Mouse (Mus musculus): ENCODE results near the gene Rhov. TPM values are rescaled to one million over a fixed set of nuclear protein-coding genes. Genes with fewer than 3 reads are reported as not detected.

Gene Rhov
- total RNA-seq, 2 experiments from 2014 or later = 0.16 TPM; not detected in 1

- no peak for DNase-seq (ENCODE audit: low spot score in 2 of 2)
Measured at GRCm38 (mm10) chr2:119292852-119293251, 21.8 kb upstream of the Rhov start.

GRCm38 (mm10) chr2:119292281-119292680 lies 21.2 kb upstream of the Rhov start:
- no peak for DNase-seq (ENCODE audit: low spot score in 2 of 2)

GRCm38 (mm10) chr2:119289014-119289416 lies 17.9 kb upstream of the Rhov start:
- no peak for DNase-seq (ENCODE audit: low spot score in 2 of 2)

GRCm38 (mm10) chr2:119288270-119288882 lies 17.3 kb upstream of the Rhov start, which contains the start of gene Vps18:
Gene Vps18, plus strand, starts transcription at chr2:119288740.
- DNase-seq (ENCODE audit: low spot score in 2 of 2) = peak; percentile 94 to 97

- DNase-seq (ENCODE audit: low spot score in 2 of 2) = no peak
Measured at GRCm38 (mm10) chr2:119287372-119287771, 16.3 kb upstream of the Rhov start.

- no peak for DNase-seq (ENCODE audit: low spot score in 2 of 2)
Measured at GRCm38 (mm10) chr2:119281899-119282565, 11.0 kb upstream of the Rhov start.

- DNase-seq (ENCODE audit: low spot score in 2 of 2) = no peak
Measured at GRCm38 (mm10) chr2:119277810-119278209, 6.7 kb upstream of the Rhov start.

- no peak for DNase-seq (ENCODE audit: low spot score in 2 of 2)
Measured at GRCm38 (mm10) chr2:119276926-119277325, 5.9 kb upstream of the Rhov start.

GRCm38 (mm10) chr2:119274126-119274525 lies 3.1 kb upstream of the Rhov start:
- DNase-seq (ENCODE audit: low spot score in 2 of 2) = no peak

- DNase-seq (ENCODE audit: low spot score in 2 of 2) = no peak
Measured at GRCm38 (mm10) chr2:119270286-119270642, 808 bp downstream of the Rhov start.

- DNase-seq (ENCODE audit: low spot score in 2 of 2) = no peak
Measured at GRCm38 (mm10) chr2:119263813-119264212, 7.3 kb downstream of the Rhov start.

- DNase-seq (ENCODE audit: low spot score in 2 of 2) = peak in 1 of 2 experiments; percentile 53
Measured at GRCm38 (mm10) chr2:119262978-119263377, 8.1 kb downstream of the Rhov start.

GRCm38 (mm10) chr2:119261326-119261725 lies 9.7 kb downstream of the Rhov start:
- DNase-seq (ENCODE audit: low spot score in 2 of 2) = no peak

- DNase-seq (ENCODE audit: low spot score in 2 of 2) = no peak
Measured at GRCm38 (mm10) chr2:119260518-119260917, 10.6 kb downstream of the Rhov start.

- DNase-seq (ENCODE audit: low spot score in 2 of 2) = no peak
Measured at GRCm38 (mm10) chr2:119254976-119255375, 16.1 kb downstream of the Rhov start.

- peak; percentile 73 to 82 for DNase-seq (ENCODE audit: low spot score in 2 of 2)
Measured at GRCm38 (mm10) chr2:119250826-119251478, 20.1 kb downstream of the Rhov start.

- no peak for DNase-seq (ENCODE audit: low spot score in 2 of 2)
Measured at GRCm38 (mm10) chr2:119250377-119250776, 20.7 kb downstream of the Rhov start.

GRCm38 (mm10) chr2:119249592-119250061 lies 21.4 kb downstream of the Rhov start:
- DNase-seq (ENCODE audit: low spot score in 2 of 2) = no peak

- no peak for DNase-seq (ENCODE audit: low spot score in 2 of 2)
Measured at GRCm38 (mm10) chr2:119247904-119248303, 23.2 kb downstream of the Rhov start.

- DNase-seq (ENCODE audit: low spot score in 2 of 2) = no peak
Measured at GRCm38 (mm10) chr2:119245246-119245645, 25.8 kb downstream of the Rhov start.

- no peak for DNase-seq (ENCODE audit: low spot score in 2 of 2)
Measured at GRCm38 (mm10) chr2:119242548-119242947, 28.5 kb downstream of the Rhov start.

GRCm38 (mm10) chr2:119240819-119241186 lies 30.3 kb downstream of the Rhov start:
- DNase-seq (ENCODE audit: low spot score in 2 of 2) = no peak

Measured in gastrocnemius, postnatal 4 days (tissue).